ENCODE assay signal across 11 mouse cellular contexts in genomic region chr8:48342321-48343066, GRCm38 (mm10).
DNase-seq lines count a peak whose midpoint lies in the region; ATAC-seq and TF ChIP-seq lines count a peak whose summit lies in the region.
"Had no signal": no experiment of that assay in that cellular context is flagged by ENCODE, and none has a peak within 500 bp of the region (broad histone marks: within the 10 kb centered on the region; RNA-seq: fewer than 3 reads in every experiment).

No protein-coding gene starts in this region.

- TF ChIP-seq CTCF in gastrocnemius, adult 2 months (IDR thresholded peaks at IDR 0.05): no peak

- peak; percentile 65; the same call in 1 of the 2 replicates for ATAC-seq in forebrain, embryonic 16.5 days
- peak; percentile 73 for ATAC-seq in midbrain, embryonic 14.5 days (ENCODE audit: low FRiP score, low TSS enrichment)

- DNase-seq in ES-E14 (ENCODE audit: low read depth, low spot score) (no peak), R1 (ENCODE audit: low read depth, low spot score) (peak; percentile 32)
- peak; percentile 76 for DNase-seq in midbrain, embryonic 14.5 days
- DNase-seq in spleen, postnatal 36 days (ENCODE audit: low spot score in 2 of 2): no peak
- DNase-seq in gastrocnemius, adult 2 months: no peak
- DNase-seq in B cell, adult 2 months: no peak
- DNase-seq: adrenal gland, postnatal 36 days; right cerebral cortex, adult 18-20 months had no signal

- H3K9me3 ChIP-seq in ES-E14 (ENCODE audit: control insufficient read depth, insufficient read depth, low read depth, low read length): no peaks in the 10 kb centered on the region
- H3K9me3 ChIP-seq in forebrain, embryonic 16.5 days (ENCODE audit: control insufficient read depth, low read length): no peaks in the 10 kb centered on the region
- no peaks in the 10 kb centered on the region for H3K9me3 ChIP-seq in midbrain, embryonic 14.5 days (ENCODE audit: control insufficient read depth, low read length)
- H3K9me3 ChIP-seq: heart, embryonic 15.5 days had no signal

- no peaks in the 10 kb centered on the region for H3K4me1 ChIP-seq in ES-E14 (ENCODE audit: control insufficient read depth in 2 of 2, insufficient read depth in 2 of 2, low read length in 2 of 2, poor library complexity in 1 of 2)
- no peaks in the 10 kb centered on the region for H3K4me1 ChIP-seq in forebrain, embryonic 16.5 days (replicated peaks; ENCODE audit: control insufficient read depth, insufficient read depth, low read length)
- peaks cover 15% of the 10 kb centered on the region for H3K4me1 ChIP-seq in midbrain, embryonic 14.5 days (ENCODE audit: control insufficient read depth, insufficient read depth, low read length)
- H3K4me1 ChIP-seq: heart, embryonic 15.5 days had no signal

- no peak overlapping the region for H3K4me3 ChIP-seq in ES-E14 (ENCODE audit: insufficient read depth in 1 of 2, low read depth in 1 of 2, low read length in 2 of 2, poor library complexity in 1 of 2, severe bottlenecking in 1 of 2)
- no peak overlapping the region for H3K4me3 ChIP-seq in forebrain, embryonic 16.5 days (replicated peaks; ENCODE audit: low read length)
- H3K4me3 ChIP-seq in midbrain, embryonic 14.5 days (replicated peaks; ENCODE audit: low read depth, low read length): peak overlapping the region; percentile 2; the same call in 1 of the 2 replicates
- H3K4me3 ChIP-seq in gastrocnemius, adult 2 months: no peak overlapping the region
- H3K4me3 ChIP-seq: heart, embryonic 15.5 days had no signal

- peak overlapping the region; percentile 1 for H3K4me2 ChIP-seq in forebrain, embryonic 16.5 days (ENCODE audit: low read length)
- peak overlapping the region; percentile 36 for H3K4me2 ChIP-seq in midbrain, embryonic 14.5 days (ENCODE audit: low read length)
- H3K4me2 ChIP-seq: heart, embryonic 15.5 days had no signal

- H3K9ac ChIP-seq in ES-E14 (ENCODE audit: insufficient read depth, low read depth, low read length, poor library complexity, severe bottlenecking): no peak overlapping the region
- no peak overlapping the region for H3K9ac ChIP-seq in forebrain, embryonic 16.5 days (replicated peaks; ENCODE audit: low read depth, low read length)
- no peak overlapping the region for H3K9ac ChIP-seq in midbrain, embryonic 14.5 days (replicated peaks; ENCODE audit: low read length)
- H3K9ac ChIP-seq: heart, embryonic 15.5 days had no signal

- in situ Hi-C loops in ES-E14 (cut with MboI; ENCODE audit: low sequenced_read_pairs in 2 of 2, unreplicated experiment in 2 of 2): no loop called here

- 59% methylated on average over 30 of the region's 30 CpGs for WGBS in forebrain, embryonic 16.5 days
- 17% methylated on average over 30 of the region's 30 CpGs for WGBS in midbrain, embryonic 14.5 days

- 0 out of 2 replicates have a peak overlapping the region, but pooled peaks have one; percentile 10 for H3K27ac ChIP-seq in ES-E14 (ENCODE audit: insufficient read depth, low read depth, low read length, poor library complexity, severe bottlenecking)
- H3K27ac ChIP-seq in forebrain, embryonic 16.5 days (ENCODE audit: low read length): no peak overlapping the region
- no peak overlapping the region for H3K27ac ChIP-seq in midbrain, embryonic 14.5 days (replicated peaks; ENCODE audit: low read depth, low read length)
- H3K27ac ChIP-seq in gastrocnemius, adult 2 months: no peak overlapping the region
- H3K27ac ChIP-seq: heart, embryonic 15.5 days; macrophage had no signal

- H3K36me3 ChIP-seq in ES-E14 (ENCODE audit: control insufficient read depth, insufficient read depth, low read length, poor library complexity, severe bottlenecking): no peaks in the 10 kb centered on the region
- H3K36me3 ChIP-seq in forebrain, embryonic 16.5 days (ENCODE audit: control insufficient read depth, insufficient read depth): no peaks in the 10 kb centered on the region
- no peaks in the 10 kb centered on the region for H3K36me3 ChIP-seq in midbrain, embryonic 14.5 days (ENCODE audit: control insufficient read depth, insufficient read depth, low read length)
- H3K36me3 ChIP-seq: heart, embryonic 15.5 days had no signal

- no peaks in the 10 kb centered on the region for H3K27me3 ChIP-seq in forebrain, embryonic 16.5 days (replicated peaks; ENCODE audit: control insufficient read depth, insufficient read depth, low read length)
- peaks cover 5% of the 10 kb centered on the region; the same call in 1 of the 2 replicates for H3K27me3 ChIP-seq in midbrain, embryonic 14.5 days (ENCODE audit: control insufficient read depth, insufficient read depth, low read length)
- H3K27me3 ChIP-seq: heart, embryonic 15.5 days had no signal

- intact Hi-C loops in gastrocnemius, adult 2 months (cut with DNase I): no loop called here

TF ChIP-seq in ES-E14, 5 proteins besides CTCF, POLR2A, EP300 and RAD21:
- TF ChIP-seq MAFK (IDR thresholded peaks at IDR 0.05; ENCODE audit: insufficient read depth, low read depth, low read length) (no peak), ZC3H11A (IDR thresholded peaks at IDR 0.05; ENCODE audit: borderline replicate concordance, low read depth, low read length) (no peak), HCFC1 (IDR thresholded peaks at IDR 0.05; ENCODE audit: borderline replicate concordance, insufficient read depth, low read length) (no peak), CHD2 (IDR thresholded peaks at IDR 0.05; ENCODE audit: low read depth, low read length) (no peak), ZNF384 (IDR thresholded peaks at IDR 0.05; ENCODE audit: low read depth, low read length) (no peak)

Comparison
In these comparisons a context has a peak if more than half of its experiments do, and no peak if none do; other contexts are left out.
1. DNase-seq: peak in R1 (single experiment) and midbrain, embryonic 14.5 days (single experiment); none in ES-E14 (single experiment), spleen, postnatal 36 days (0 of 2), gastrocnemius, adult 2 months (single experiment) and B cell, adult 2 months (0 of 2).